Mouse (Mus musculus) olfactory bulb, adult 2 months (tissue): Measurements from ENCODE around the gene Gse1.

Experiments
- CTCF ChIP-seq: fragments of 200-500 bp; IDR thresholded peaks from 2 replicates; pipeline ENCODE4 v1.5.1; 2012; ENCODE audit warnings: low read depth, mild to moderate bottlenecking, low read length, moderate library complexity; ENCODE audit not compliant: insufficient read depth
- POLR2A ChIP-seq: fragments of 200-500 bp; IDR thresholded peaks from 2 replicates; pipeline ENCODE4 v1.6.1; 2012; ENCODE audit warnings: mild to moderate bottlenecking, low read depth, low read length, moderate library complexity; ENCODE audit not compliant: insufficient read depth

GRCm38 (mm10) chr8:120228781-120229573, 721 bp downstream of the Gse1 start:
- no peak for TF ChIP-seq CTCF
- TF ChIP-seq POLR2A = 0 out of 2 replicates have a peak, but pooled peaks have one; percentile 21
